Mouse (Mus musculus) kidney, postnatal 0 days (tissue): ENCODE measurements around the gene L3mbtl1. TPM values are rescaled to one million over a fixed set of nuclear protein-coding genes. Genes with fewer than 3 reads are reported as not detected.
A peak's percentile ranks its signal among the peaks of the same experiment; 100 is the strongest.

ENCODE experiments used
- ATAC-seq: fragments of 200-750 bp; cut with Nextera tagmentation; replicated peaks from 2 replicates; pipeline ENCODE4 v1.8.0; 2017; ENCODE audit warnings: low read depth, moderate number of reproducible peaks, moderate TSS enrichment, moderate library complexity; ENCODE audit not compliant: low FRiP score
- DNase-seq: peaks from one replicate; pipeline ENCODE4 v3.0.0-alpha.2; 2016; ENCODE audit warnings: low spot score
- H3K27ac ChIP-seq: fragments of 300-500 bp; sonication (generic); 2 replicates; pipeline ENCODE4 v1.5.1; 2014; ENCODE audit warnings: mild to moderate bottlenecking
- H3K27me3 ChIP-seq: fragments of 300-500 bp; sonication (generic); 2 replicates; pipeline ENCODE4 v1.6.1; 2014; ENCODE audit warnings: low read length, mixed read lengths; ENCODE audit not compliant: insufficient read depth
- H3K36me3 ChIP-seq: fragments of 300-500 bp; sonication (generic); 2 replicates; pipeline ENCODE4 v1.6.1; 2014; ENCODE audit warnings: low read length, mixed read lengths; ENCODE audit not compliant: insufficient read depth
- H3K4me1 ChIP-seq: fragments of 300-500 bp; sonication (generic); replicated peaks from 2 replicates; pipeline ENCODE4 v1.6.1; 2014; ENCODE audit warnings: antibody characterized with exemption, low read length, mixed read lengths; ENCODE audit not compliant: insufficient read depth
- H3K4me2 ChIP-seq: fragments of 300-500 bp; sonication (generic); 2 replicates; pipeline ENCODE4 v1.6.1; 2014; ENCODE audit warnings: mild to moderate bottlenecking, low read length, moderate library complexity, mixed read lengths
- H3K4me3 ChIP-seq: fragments of 300-500 bp; sonication (generic); replicated peaks from 2 replicates; pipeline ENCODE4 v1.5.1; 2014; ENCODE audit warnings: low read depth, low read length
- H3K9ac ChIP-seq: fragments of 300-500 bp; sonication (generic); 2 replicates; pipeline ENCODE4 v1.6.1; 2014; ENCODE audit warnings: low read depth, low read length
- H3K9me3 ChIP-seq: fragments of 300-500 bp; sonication (generic); replicated peaks from 2 replicates; pipeline ENCODE4 v1.6.1; 2016; ENCODE audit warnings: low read length, inconsistent platforms, mixed read lengths
- CTCF ChIP-seq: IDR thresholded peaks from 2 replicates; pipeline ENCODE4 v1.5.1; 2016; ENCODE audit warnings: antibody characterized with exemption, low read depth, mild to moderate bottlenecking, moderate library complexity
- WGBS: fragments of 180-500 bp; shearing (Covaris S2); extraction: QIAGEN DNeasy Blood & Tissue Kit; methylation state at CpG from one replicate; pipeline ENCODE4 v1.1.7; 2014; 5-methylcytosine and 5-hydroxymethylcytosine counted together
- polyA plus RNA-seq: library from polyadenylated mRNA; unstranded; fragments of >200 nt; fragmentation: Nextera tagmentation; extraction: Ambion mirVana; gene quantifications from 2 replicates; pipeline ENCODE4 v1.2.1, GENCODE M21; 2015

The L3mbtl1 gene
- polyA plus RNA-seq, 1 experiment from 2014 or later, result 0.12 TPM

DNA sequence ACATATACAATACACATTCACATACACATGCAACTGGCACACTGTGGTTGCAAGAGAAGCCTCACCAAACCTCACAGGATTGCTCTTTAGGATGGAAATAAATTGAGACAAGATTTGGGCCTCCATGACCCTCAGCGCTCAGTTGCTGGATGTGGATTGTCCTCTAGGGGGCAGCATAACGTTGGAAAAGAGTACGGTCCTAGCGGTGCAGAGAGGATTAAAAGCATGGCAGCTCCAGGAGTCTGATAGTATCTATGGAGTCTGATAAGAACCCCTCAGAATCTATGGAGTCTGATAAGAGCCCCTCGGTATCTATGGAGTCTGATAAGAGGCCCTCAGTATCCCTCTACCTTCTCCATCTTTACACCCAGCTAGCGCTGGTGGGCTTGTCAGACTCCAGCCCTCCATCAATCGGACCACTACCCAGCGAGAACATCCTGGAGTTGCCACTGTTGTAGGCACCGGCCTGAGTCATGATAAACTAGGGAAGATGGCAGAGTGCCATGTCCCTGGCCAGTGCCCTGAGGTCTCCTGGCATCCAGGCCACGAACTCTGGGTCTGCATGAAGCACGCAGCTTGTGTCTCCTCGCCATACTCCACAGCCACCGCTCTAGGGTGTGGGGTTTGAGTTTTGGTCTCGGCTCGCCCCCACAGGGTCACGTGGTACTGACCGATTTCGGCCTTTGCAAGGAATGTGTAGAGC lies 55.4 kb downstream of the L3mbtl1 start:
- Histone ChIP-seq H3K36me3 (no peaks in the 10 kb centered on the region), H3K9me3 (no peaks in the 10 kb centered on the region), H3K27ac (no peak overlapping the region), H3K4me1 (no peaks in the 10 kb centered on the region), H3K27me3 (no peaks in the 10 kb centered on the region), H3K9ac (no peak overlapping the region), H3K4me3 (no peak overlapping the region), H3K4me2 (0 out of 2 replicates have a peak overlapping the region, but pooled peaks have one; percentile 33)
- WGBS, result 36% methylated on average over 18 of the region's 18 CpGs
- ATAC-seq, result peak; percentile 67
- peak; percentile 91 for TF ChIP-seq CTCF
- DNase-seq, result peak; percentile 81

DNA sequence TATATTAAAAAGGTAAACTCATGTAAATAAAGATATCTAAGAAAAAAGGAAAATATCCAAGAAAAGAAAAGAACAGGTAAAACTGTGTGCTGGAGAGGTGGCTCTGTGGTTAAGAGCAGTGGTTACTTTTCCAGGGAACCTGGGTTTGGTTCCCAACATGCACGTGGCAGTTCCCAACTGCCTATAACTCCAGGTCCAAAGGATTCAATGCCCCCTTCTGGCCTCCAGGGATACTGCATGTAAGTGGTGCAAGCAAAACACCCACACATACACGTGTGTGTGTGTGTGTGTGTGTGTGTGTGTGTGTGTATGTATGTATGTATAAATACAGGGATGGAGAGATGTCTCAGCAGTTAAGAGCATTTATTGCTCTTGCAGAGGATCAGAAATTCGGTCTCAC lies 56.5 kb downstream of the L3mbtl1 start:
- no peak overlapping the region for H3K4me2 ChIP-seq
- peak; percentile 74 for TF ChIP-seq CTCF
- 28% methylated on average over 3 of the region's 3 CpGs for WGBS
- ATAC-seq (no peak), DNase-seq (peak; percentile 57)
- H3K36me3 ChIP-seq, result no peaks in the 10 kb centered on the region
- no peak overlapping the region for H3K4me3 ChIP-seq
- no peaks in the 10 kb centered on the region for H3K4me1 ChIP-seq
- no peaks in the 10 kb centered on the region for H3K27me3 ChIP-seq
- H3K9me3 ChIP-seq, result no peaks in the 10 kb centered on the region
- no peak overlapping the region for H3K27ac ChIP-seq
- no peak overlapping the region for H3K9ac ChIP-seq

DNA sequence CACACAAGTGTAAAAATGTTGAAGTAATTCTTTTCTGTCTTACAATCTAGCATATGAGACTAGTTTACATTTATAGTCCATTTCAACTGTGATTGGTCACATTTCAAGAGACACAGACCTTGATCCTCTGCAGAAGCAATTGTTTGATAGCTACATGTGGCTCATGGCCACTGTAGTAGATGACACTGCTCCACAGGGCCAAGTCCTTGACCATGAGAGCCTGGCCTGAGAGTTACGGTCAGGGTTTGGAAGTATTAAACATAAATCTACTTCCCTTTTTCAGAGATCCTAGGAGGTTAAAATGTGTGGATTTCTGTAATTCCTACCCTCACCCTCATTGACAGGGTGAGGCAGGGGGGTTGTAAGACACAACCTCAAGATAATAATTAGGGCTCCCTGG lies 57.8 kb downstream of the L3mbtl1 start:
- WGBS, result 65% methylated on average over 1 of the region's 1 CpGs
- no peak overlapping the region for H3K4me2 ChIP-seq
- no peaks in the 10 kb centered on the region for H3K27me3 ChIP-seq
- ATAC-seq (no peak), DNase-seq (no peak)
- no peak overlapping the region for H3K4me3 ChIP-seq
- no peaks in the 10 kb centered on the region for H3K36me3 ChIP-seq
- H3K9me3 ChIP-seq, result no peaks in the 10 kb centered on the region
- no peak overlapping the region for H3K27ac ChIP-seq
- no peak overlapping the region for H3K9ac ChIP-seq
- no peak for TF ChIP-seq CTCF
- no peaks in the 10 kb centered on the region for H3K4me1 ChIP-seq

DNA sequence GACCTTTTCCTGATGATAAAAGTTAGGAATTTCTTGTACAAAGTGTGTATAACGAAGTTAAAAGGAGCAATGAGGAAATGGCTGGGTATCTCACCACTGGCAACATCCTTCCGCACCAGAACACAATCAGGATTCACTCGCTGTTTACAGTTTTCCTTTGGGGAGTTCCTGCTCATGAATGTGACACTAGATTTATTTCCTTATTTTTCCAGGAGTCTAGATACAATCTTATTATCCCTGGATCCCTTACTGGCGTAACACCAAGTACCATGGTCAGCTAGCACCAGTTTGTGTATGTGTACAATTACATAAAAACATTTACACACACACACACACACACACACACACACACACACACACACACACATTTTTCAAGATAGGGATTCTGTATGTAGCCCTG lies 64.0 kb downstream of the L3mbtl1 start:
- Histone ChIP-seq H3K36me3 (no peaks in the 10 kb centered on the region), H3K4me3 (no peak overlapping the region), H3K9me3 (no peaks in the 10 kb centered on the region), H3K9ac (no peak overlapping the region), H3K4me2 (no peak overlapping the region), H3K4me1 (no peaks in the 10 kb centered on the region), H3K27me3 (no peaks in the 10 kb centered on the region), H3K27ac (no peak overlapping the region)
- ATAC-seq (no peak), DNase-seq (no peak)
- 74% methylated on average over 4 of the region's 4 CpGs for WGBS
- no peak for TF ChIP-seq CTCF

DNA sequence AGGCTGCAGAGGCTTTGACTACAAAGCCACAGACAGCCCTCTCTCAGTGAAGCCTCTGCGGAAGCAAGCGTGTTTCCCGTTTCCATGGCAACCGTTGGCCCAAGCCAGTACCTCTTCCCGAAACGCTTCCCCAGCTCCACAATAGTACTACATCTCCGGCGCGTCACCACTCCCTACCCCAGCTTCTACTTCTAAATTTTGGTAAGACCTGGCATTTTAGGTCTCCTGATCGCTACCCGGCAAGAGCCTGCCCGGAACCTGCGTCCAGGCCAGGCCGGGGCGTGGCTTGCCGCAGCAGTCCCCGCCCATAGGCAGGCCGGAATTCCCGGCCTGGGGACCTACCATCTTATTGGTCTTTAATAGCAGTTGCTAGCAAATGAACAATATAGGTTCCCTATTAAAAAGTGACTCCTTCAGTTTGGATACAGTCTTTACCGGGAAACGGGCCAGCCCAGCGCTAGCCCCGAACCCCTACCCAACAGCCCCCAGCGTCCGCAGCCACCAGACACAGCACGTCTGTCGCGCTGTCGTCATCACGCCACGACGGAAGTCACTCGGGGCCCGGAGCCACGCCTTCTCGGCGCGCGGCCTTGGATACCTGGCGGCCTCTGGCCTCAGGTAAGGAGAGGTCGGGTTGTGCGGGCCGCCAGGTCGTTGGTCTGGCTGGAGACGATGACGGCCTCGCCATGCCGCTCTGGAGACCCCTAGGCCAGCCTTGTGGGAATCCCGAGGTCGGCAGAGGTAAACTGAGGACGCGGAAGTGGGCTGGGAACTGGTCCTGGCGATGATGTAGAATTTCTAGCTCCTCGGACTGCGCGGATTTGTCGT lies 73.9 kb downstream of the L3mbtl1 start, which contains the start of gene Ift52:
TSS of gene Ift52 (plus strand) at position 439 of the 828 bp plus-strand sequence.
- H3K27me3 ChIP-seq, result no peaks in the 10 kb centered on the region
- peaks cover 6% of the 10 kb centered on the region; the same call in 1 of the 2 replicates for H3K4me1 ChIP-seq
- no peak for TF ChIP-seq CTCF
- no peaks in the 10 kb centered on the region for H3K36me3 ChIP-seq
- H3K27ac ChIP-seq, result peak within 1 kb of the TSS; percentile 79
- H3K4me2 ChIP-seq, result peak within 1 kb of the TSS; percentile 67
- ATAC-seq (peak; percentile 96), DNase-seq (peak; percentile 88)
- H3K9ac ChIP-seq, result peak within 1 kb of the TSS; percentile 93
- H3K9me3 ChIP-seq, result no peaks in the 10 kb centered on the region
- WGBS, result under 1% methylated on average over 57 of the region's 57 CpGs
- H3K4me3 ChIP-seq, result peak within 1 kb of the TSS; percentile 90

Other genes with a start within 250 kb of the L3mbtl1 start
- gene Srsf6, start 11.9 kb upstream of the L3mbtl1 start, polyA plus RNA-seq, result 146 and 152 TPM in 2 replicates
- gene Sgk2, start 43.9 kb downstream of the L3mbtl1 start, polyA plus RNA-seq, result 23.5 and 24.3 TPM in 2 replicates
- 52.3 and 53.5 TPM in 2 replicates for gene Ift52, start 73.9 kb downstream of the L3mbtl1 start, polyA plus RNA-seq
- 8.0 and 10.5 TPM in 2 replicates for gene Mybl2, start 111.2 kb downstream of the L3mbtl1 start, polyA plus RNA-seq
- not detected in 2 replicates for gene Gtsf1l, start 144.4 kb downstream of the L3mbtl1 start, polyA plus RNA-seq